Mouse (Mus musculus): ENCODE data around the gene Npm3.

- TF ChIP-seq CTCF (IDR thresholded peaks at IDR 0.05; ENCODE audit: extremely low read depth, insufficient read depth, low read length): no peak
- no peak for TF ChIP-seq POLR2A (IDR thresholded peaks at IDR 0.05; ENCODE audit: extremely low read depth, insufficient read depth, low read length)
Measured at GRCm38 (mm10) chr19:45727231-45727630, 22.2 kb downstream of the Npm3 start.

Measured in cortical plate, adult 2 months (tissue).